Mouse (Mus musculus) WW6 (cell line): ENCODE data around the gene Atrx.
"Not testable (repeated sequence)": the region's sequence is repeated elsewhere in the genome, so short reads cannot be mapped to it uniquely, and the experiment has no call there.

Experiments used
- DNase-seq: peaks from one replicate; pipeline ENCODE4 v3.0.0-alpha.2; 2013; ENCODE audit warnings: low read depth, low spot score

Gene Atrx

GRCm38 (mm10) chrX:105928861-105929477 is at the start of gene Atrx:
Gene Atrx (minus strand): TSS chrX:105929403.
- DNase-seq = no peak

- not testable (repeated sequence) for DNase-seq
Measured at GRCm38 (mm10) chrX:105957091-105957490, 27.9 kb upstream of the Atrx start.

GRCm38 (mm10) chrX:105953999-105954398 is 24.8 kb upstream of the Atrx start:
- no peak for DNase-seq

- DNase-seq = no peak
Measured at GRCm38 (mm10) chrX:105946357-105946756, 17.2 kb upstream of the Atrx start.

GRCm38 (mm10) chrX:105939245-105939644 is 10.0 kb upstream of the Atrx start:
- no peak for DNase-seq

GRCm38 (mm10) chrX:105937736-105938135 is 8.5 kb upstream of the Atrx start:
- no peak for DNase-seq

- no peak for DNase-seq
Measured at GRCm38 (mm10) chrX:105934341-105934740, 5.1 kb upstream of the Atrx start.

- DNase-seq = no peak
Measured at GRCm38 (mm10) chrX:105929478-105930038, 355 bp upstream of the Atrx start.

- DNase-seq = no peak
Measured at GRCm38 (mm10) chrX:105927941-105928860, 1.0 kb downstream of the Atrx start.

GRCm38 (mm10) chrX:105926121-105926735 is 3.0 kb downstream of the Atrx start:
- no peak for DNase-seq

- DNase-seq = no peak
Measured at GRCm38 (mm10) chrX:105924326-105925070, 4.7 kb downstream of the Atrx start.

- DNase-seq = no peak
Measured at GRCm38 (mm10) chrX:105923896-105924295, 5.3 kb downstream of the Atrx start.

GRCm38 (mm10) chrX:105922986-105923385 is 6.2 kb downstream of the Atrx start:
- DNase-seq = not testable (repeated sequence)

- DNase-seq = no peak
Measured at GRCm38 (mm10) chrX:105921421-105921820, 7.8 kb downstream of the Atrx start.

- no peak for DNase-seq
Measured at GRCm38 (mm10) chrX:105911728-105912127, 17.5 kb downstream of the Atrx start.

- DNase-seq = no peak
Measured at GRCm38 (mm10) chrX:105901611-105902010, 27.6 kb downstream of the Atrx start.

- DNase-seq = no peak
Measured at GRCm38 (mm10) chrX:105886921-105887320, 42.3 kb downstream of the Atrx start.

- no peak for DNase-seq
Measured at GRCm38 (mm10) chrX:105864367-105864766, 64.8 kb downstream of the Atrx start.

- no peak for DNase-seq
Measured at GRCm38 (mm10) chrX:105824462-105824861, 104.7 kb downstream of the Atrx start.

- no peak for DNase-seq
Measured at GRCm38 (mm10) chrX:105794806-105795403, 134.3 kb downstream of the Atrx start.

GRCm38 (mm10) chrX:105773281-105773680 is 155.9 kb downstream of the Atrx start:
- DNase-seq = no peak
